ENCODE assay signal across 10 mouse cellular contexts in genomic region chr2:119760251-119760650, GRCm38 (mm10). TPM values are rescaled to one million over a fixed set of nuclear protein-coding genes. Genes with fewer than 3 reads are reported as not detected.
DNase-seq lines count a peak whose midpoint lies in the region; ATAC-seq and TF ChIP-seq lines count a peak whose summit lies in the region.
"Had no signal": no experiment of that assay in that cellular context is flagged by ENCODE, and none has a peak within 500 bp of the region (broad histone marks: within the 10 kb centered on the region; RNA-seq: fewer than 3 reads in every experiment).

Gene Ltk, minus strand, starts transcription at chr2:119760431.

- H3K9me3 ChIP-seq in liver, embryonic 11.5 days (ENCODE audit: control insufficient read depth, low read length), result no peaks in the 10 kb centered on the region
- no peaks in the 10 kb centered on the region for H3K9me3 ChIP-seq in embryonic facial prominence, embryonic 14.5 days (ENCODE audit: control insufficient read depth, low read length)
- no peaks in the 10 kb centered on the region for H3K9me3 ChIP-seq in liver, postnatal 0 days (ENCODE audit: low read length)

- ATAC-seq in liver, embryonic 11.5 days (replicated peaks; ENCODE audit: low FRiP score), result no peak
- ATAC-seq in embryonic facial prominence, embryonic 14.5 days (ENCODE audit: low read depth), result no peak
- ATAC-seq in liver, postnatal 0 days, result no peak

- H3K4me2 ChIP-seq in liver, embryonic 11.5 days, result no peak within 1 kb of the TSS
- H3K4me2 ChIP-seq in embryonic facial prominence, embryonic 14.5 days (ENCODE audit: low read depth, low read length), result peak within 1 kb of the TSS; percentile 100; the same call in 1 of the 2 replicates
- 0 out of 2 replicates have a peak within 1 kb of the TSS, but pooled peaks have one; percentile 96 for H3K4me2 ChIP-seq in liver, postnatal 0 days (ENCODE audit: low read depth, low read length)

- H3K9ac ChIP-seq in heart, adult 2 months (ENCODE audit: low read depth, low read length), result no peak within 1 kb of the TSS
- no peak within 1 kb of the TSS for H3K9ac ChIP-seq in liver, embryonic 11.5 days (ENCODE audit: low read depth, low read length)
- H3K9ac ChIP-seq in embryonic facial prominence, embryonic 14.5 days (ENCODE audit: low read depth, low read length), result no peak within 1 kb of the TSS
- H3K9ac ChIP-seq in liver, postnatal 0 days (replicated peaks), result no peak within 1 kb of the TSS

- H3K27ac ChIP-seq in heart, adult 2 months, result no peak within 1 kb of the TSS
- H3K27ac ChIP-seq in liver, embryonic 11.5 days (ENCODE audit: low read depth, low read length), result no peak within 1 kb of the TSS
- no peak within 1 kb of the TSS for H3K27ac ChIP-seq in embryonic facial prominence, embryonic 14.5 days (replicated peaks; ENCODE audit: low read depth, low read length)
- H3K27ac ChIP-seq in liver, postnatal 0 days (ENCODE audit: low read depth), result no peak within 1 kb of the TSS

- peaks cover 15% of the 10 kb centered on the region for H3K27me3 ChIP-seq in heart, adult 2 months (ENCODE audit: control insufficient read depth, insufficient read depth, low read length)
- H3K27me3 ChIP-seq in liver, embryonic 11.5 days (replicated peaks; ENCODE audit: control insufficient read depth, insufficient read depth, low read length), result peaks cover 61% of the 10 kb centered on the region
- H3K27me3 ChIP-seq in embryonic facial prominence, embryonic 14.5 days (replicated peaks; ENCODE audit: control insufficient read depth, insufficient read depth, low read length), result peaks cover 58% of the 10 kb centered on the region
- peaks cover 41% of the 10 kb centered on the region for H3K27me3 ChIP-seq in liver, postnatal 0 days (ENCODE audit: insufficient read depth, low read length)

- TF ChIP-seq POLR2A in heart, adult 2 months (IDR thresholded peaks at IDR 0.05; ENCODE audit: insufficient read depth, low read depth, low read length), result no peak

- H3K79me2 ChIP-seq in heart, adult 2 months (replicated peaks; ENCODE audit: control insufficient read depth, insufficient read depth, low read length), result no peaks in the 10 kb centered on the region

- WGBS in heart, adult 2 months, result 20% methylated on average over 9 of the region's 9 CpGs
- 14% methylated on average over 9 of the region's 9 CpGs for WGBS in liver, embryonic 11.5 days
- 22% methylated on average over 9 of the region's 9 CpGs for WGBS in embryonic facial prominence, embryonic 14.5 days
- WGBS in liver, postnatal 0 days (ENCODE audit: insufficient replicate concordance), result 14% methylated on average over 9 of the region's 9 CpGs

- TF ChIP-seq CTCF in heart, adult 2 months (IDR thresholded peaks at IDR 0.05), result no peak
- no peak for TF ChIP-seq CTCF in liver, postnatal 0 days (IDR thresholded peaks at IDR 0.05; ENCODE audit: low read depth)

- peaks cover 1% of the 10 kb centered on the region; the same call in 1 of the 2 replicates for H3K4me1 ChIP-seq in heart, adult 2 months (ENCODE audit: control insufficient read depth, insufficient read depth, low read length)
- peaks cover 8% of the 10 kb centered on the region for H3K4me1 ChIP-seq in liver, embryonic 11.5 days (replicated peaks; ENCODE audit: control insufficient read depth, insufficient read depth, low read length)
- H3K4me1 ChIP-seq in embryonic facial prominence, embryonic 14.5 days (ENCODE audit: control insufficient read depth, insufficient read depth, low read length), result no peaks in the 10 kb centered on the region
- peaks cover 10% of the 10 kb centered on the region for H3K4me1 ChIP-seq in liver, postnatal 0 days (ENCODE audit: insufficient read depth)

- intact Hi-C loops in heart, adult 2 months (cut with DNase I), result no loop called here

- no peaks in the 10 kb centered on the region for H3K36me3 ChIP-seq in heart, adult 2 months (ENCODE audit: control insufficient read depth, insufficient read depth, low read length)
- peaks cover 4% of the 10 kb centered on the region; the same call in 1 of the 2 replicates for H3K36me3 ChIP-seq in liver, embryonic 11.5 days (ENCODE audit: control insufficient read depth, insufficient read depth, low read length)
- H3K36me3 ChIP-seq in embryonic facial prominence, embryonic 14.5 days (ENCODE audit: control insufficient read depth, insufficient read depth, low read length), result peaks cover 17% of the 10 kb centered on the region
- H3K36me3 ChIP-seq in liver, postnatal 0 days (replicated peaks; ENCODE audit: insufficient read depth, low read length), result peaks cover 3% of the 10 kb centered on the region; the same call in 1 of the 2 replicates

- H3K4me3 ChIP-seq in heart, adult 2 months, result no peak within 1 kb of the TSS
- 0 out of 2 replicates have a peak within 1 kb of the TSS, but pooled peaks have one; percentile 66 for H3K4me3 ChIP-seq in liver, embryonic 11.5 days (ENCODE audit: low read depth, low read length)
- H3K4me3 ChIP-seq in embryonic facial prominence, embryonic 14.5 days (ENCODE audit: low read depth, low read length), result no peak within 1 kb of the TSS
- H3K4me3 ChIP-seq in liver, postnatal 0 days (ENCODE audit: low read depth, low read length), result no peak within 1 kb of the TSS

- peak; percentile 86 for DNase-seq in heart, adult 11 months
- DNase-seq in heart, adult 2 months, result no peak
- no peak for DNase-seq in liver, embryonic 11.5 days (ENCODE audit: low spot score)
- no peak for DNase-seq in liver
- DNase-seq in embryonic facial prominence, embryonic 14.5 days (ENCODE audit: low spot score), result no peak
- no peak for DNase-seq in liver, postnatal 0 days
- no peak for DNase-seq in testis, postnatal 10 days (ENCODE audit: low spot score)
- DNase-seq in adrenal gland, adult (ENCODE audit: inconsistent age in 2 of 2, low spot score in 1 of 2), result no peak
- DNase-seq: kidney, adult 9 months had no signal

- no peak for TF ChIP-seq EP300 in heart, adult 2 months (IDR thresholded peaks at IDR 0.05; ENCODE audit: insufficient read depth, low read depth, low read length)
- TF ChIP-seq EP300 in liver, postnatal 0 days (IDR thresholded peaks at IDR 0.05; ENCODE audit: low read depth), result no peak

RNA-seq across cellular contexts. Expression of gene Ltk, which starts in this region (rescaled TPM):
- not detected for total RNA-seq in heart, adult 2 months (2021)
- 0.09 and 0.39 TPM in 2 replicates for polyA plus RNA-seq in heart, adult 2 months (2012; rRNA removed)
- 0.19 and 0.43 TPM in 2 replicates for polyA plus RNA-seq in liver, embryonic 11.5 days (2014; fragmentation: Nextera tagmentation; extraction: Ambion mirVana)
- polyA plus RNA-seq in embryonic facial prominence, embryonic 14.5 days (2014; fragmentation: Nextera tagmentation; extraction: Ambion mirVana), result 0.14 and 0.29 TPM in 2 replicates
- polyA plus RNA-seq in liver, postnatal 0 days (2015; fragmentation: Nextera tagmentation; extraction: Ambion mirVana), result 0.13 and 0.16 TPM in 2 replicates
- polyA plus RNA-seq: embryonic facial prominence, embryonic 11.5 days had no signal
